Mouse (Mus musculus): ENCODE results near the gene Esrrg.

Gene Esrrg

DNA sequence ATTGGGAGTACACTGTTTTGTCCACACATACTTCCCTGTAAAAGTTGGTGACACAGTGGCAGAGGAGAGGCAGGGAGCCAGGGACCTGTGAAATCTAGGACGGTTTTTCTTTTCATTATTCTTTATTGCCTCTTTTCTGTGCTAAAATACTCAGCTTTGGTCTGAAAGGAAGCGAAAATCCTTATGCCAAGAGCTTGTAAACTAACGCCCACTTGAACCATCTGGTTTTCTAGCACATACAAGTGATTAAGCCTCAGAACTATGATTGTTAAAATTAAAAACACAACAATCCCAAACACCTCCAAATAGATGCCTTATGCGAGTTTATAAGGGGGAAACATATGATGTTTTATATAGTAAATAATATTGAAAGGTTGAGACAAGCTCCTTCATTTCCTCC lies 176.6 kb downstream of the Esrrg start:
- no peak for DNase-seq

DNA sequence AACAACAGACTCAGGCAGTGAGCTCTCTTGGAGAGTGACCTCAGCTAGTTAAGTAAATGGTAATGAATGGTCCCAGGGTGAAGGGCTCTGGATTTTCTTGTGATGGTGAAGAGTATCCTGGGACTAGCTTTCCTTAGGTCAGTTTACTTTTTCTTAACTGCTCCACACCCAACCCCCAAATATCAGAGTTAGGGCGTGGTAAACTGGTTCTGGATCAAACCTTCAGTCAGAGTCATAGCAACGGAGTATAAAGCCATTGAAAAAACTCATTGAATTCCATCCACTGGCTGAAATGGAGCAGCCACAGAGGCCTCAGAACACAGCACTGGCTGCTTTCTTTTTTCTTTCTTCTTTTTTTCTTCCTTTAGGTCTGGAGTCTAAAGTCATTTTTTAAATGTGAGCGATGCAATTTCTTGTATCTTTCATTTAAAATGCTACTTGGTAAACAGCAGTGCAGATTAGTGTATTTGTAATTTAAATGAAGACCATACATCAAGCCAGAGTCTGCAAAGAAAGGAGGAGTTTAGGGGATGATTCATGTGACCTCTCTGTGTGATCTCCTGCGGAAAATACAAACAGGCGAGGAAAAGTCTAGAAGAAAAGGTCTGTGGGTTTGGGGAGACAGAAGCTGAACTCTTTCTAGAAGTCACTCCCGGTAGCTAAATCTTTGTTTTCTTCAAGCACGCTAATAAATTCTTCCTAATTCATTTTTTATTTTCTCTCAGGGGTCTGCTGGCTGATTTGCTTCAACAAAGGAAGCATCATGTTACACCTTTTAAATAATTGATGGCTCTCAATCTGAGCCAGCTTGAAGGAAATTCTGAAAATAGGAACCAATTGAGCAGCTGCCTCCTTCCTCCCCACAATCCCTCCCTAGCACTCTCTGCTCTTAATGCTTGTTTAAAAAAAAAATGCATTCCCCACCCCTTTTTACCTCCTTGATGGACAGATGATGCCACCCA lies 178.7 kb downstream of the Esrrg start:
- DNase-seq = no peak

DNA sequence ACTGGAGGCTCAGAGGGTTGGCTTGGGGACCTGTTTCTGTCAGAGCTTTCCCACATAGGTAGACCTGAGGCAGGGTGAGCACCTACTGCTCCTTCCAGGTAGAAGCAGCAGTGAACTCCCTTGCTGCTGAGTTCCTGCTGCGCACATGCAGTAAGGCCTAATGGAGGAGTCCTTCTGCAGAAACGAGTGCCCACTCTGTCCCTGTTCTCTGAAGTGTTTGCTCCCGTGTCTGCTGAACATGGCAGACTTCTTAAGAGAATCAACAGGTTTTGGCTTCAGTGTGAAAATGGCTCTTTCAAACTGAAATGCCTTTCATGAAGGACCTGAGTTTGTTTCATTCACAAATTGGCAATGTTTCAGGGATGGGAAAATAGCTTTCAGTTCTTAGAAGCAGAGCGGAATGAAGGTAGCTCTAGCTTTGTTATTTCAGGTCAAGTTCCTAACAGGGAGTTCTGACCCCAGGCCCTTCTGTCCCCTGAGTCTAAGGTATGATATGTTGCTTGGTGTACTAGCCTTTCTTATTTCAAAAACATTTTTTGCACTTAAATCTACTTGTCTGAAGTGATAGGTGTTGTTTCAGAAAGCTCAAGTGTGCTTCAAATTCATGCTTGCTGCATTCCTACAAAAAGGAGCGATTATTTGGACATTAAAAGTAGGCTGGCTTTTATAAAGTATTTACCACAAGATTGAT lies 185.8 kb downstream of the Esrrg start:
- DNase-seq = no peak

DNA sequence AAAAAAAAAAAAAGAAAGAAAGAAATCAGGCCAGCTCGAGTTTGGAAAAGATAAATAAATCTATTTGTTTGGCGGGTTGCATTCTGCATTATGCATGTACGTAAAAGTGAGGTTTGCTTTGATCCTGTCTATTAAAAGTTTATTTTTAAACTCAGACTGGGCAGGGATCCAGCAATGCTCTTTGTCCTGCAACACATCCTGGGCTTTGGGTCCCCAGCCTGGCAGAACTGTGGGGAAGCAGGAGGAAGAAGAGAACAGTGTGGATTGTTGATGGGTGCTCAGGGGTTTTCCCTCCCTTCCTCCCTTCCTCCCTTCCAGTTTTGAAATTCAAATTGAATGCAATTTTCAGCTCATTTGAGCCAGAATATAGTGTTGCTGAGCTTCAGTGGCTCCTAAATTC lies 187.0 kb downstream of the Esrrg start:
- no peak for DNase-seq

DNA sequence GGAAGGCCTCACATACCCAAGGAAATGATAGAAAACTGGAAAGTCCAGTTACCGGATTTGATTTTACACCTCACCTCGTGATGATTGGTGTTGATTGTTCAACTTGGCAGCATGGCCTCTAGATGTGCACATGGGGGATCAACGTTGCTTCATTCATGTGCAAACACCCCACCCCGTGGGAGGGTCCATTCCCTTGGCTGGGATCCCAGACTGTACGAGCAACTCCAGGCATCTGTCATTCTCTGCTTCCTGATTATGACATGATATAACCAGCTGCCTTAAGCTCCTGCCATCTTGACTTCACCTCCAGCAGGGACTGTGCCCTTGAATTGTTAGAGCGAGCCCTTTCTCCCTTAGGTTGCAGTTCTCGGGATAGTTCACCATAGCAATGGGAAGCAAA lies 190.7 kb downstream of the Esrrg start:
- DNase-seq = no peak

DNA sequence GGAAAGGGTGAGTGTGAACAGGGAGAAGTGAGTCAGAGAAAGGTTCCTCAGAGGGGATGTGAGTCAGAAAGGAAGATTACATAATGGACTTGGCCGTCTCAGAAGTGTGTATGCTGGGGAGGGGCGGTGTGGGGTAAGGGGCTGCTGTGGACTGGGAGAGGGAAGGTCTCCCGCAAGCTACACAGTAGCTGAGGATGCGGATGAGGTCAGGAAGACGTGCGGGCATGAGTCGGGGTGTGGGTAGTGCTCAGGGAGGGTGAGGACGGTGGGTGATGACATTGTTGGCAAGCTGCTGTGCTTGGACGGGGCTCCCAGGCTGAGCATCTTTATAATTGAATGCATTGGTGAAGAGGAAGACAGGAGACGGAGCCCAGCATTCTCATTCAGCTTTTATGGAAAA lies 192.2 kb downstream of the Esrrg start:
- DNase-seq = no peak

DNA sequence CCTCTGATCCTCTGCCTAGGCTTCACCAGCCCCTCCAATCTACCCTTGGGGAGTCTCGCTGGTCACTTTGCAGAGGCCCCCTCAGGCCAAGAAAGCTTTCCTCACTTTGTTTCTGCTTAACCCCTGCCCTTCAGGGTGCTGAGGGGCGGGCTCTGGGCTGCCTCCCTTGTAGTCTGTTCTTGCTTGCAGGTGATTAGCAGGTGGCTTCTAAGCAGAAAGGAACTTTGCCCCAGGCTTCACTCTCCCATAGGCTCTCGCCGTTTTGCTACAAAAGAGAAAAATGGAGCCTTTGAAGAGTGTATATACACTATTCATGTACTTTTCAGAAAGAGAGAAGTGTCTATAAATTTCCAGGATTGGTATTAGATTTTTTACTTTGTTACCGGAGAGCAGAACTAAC lies 195.0 kb downstream of the Esrrg start:
- DNase-seq = no peak

DNA sequence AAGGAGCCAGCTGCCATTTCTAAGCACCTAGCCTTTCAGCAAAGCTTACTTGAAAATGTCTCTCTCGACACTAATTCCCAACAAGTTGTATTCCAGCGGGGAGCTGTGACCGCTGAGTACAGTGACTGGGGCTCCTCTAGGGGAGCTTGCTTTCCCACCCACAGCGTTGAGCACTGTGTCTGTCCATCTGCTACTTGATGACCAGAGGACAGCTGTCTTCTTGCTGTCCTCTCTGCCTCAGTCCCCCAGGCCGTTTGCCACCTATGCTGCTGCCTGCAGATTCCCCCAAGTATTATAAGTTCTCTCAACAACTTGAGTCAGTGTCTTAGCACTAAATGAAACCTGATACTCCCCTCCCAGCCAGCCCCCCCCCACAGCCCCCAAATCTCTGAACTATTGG lies 195.4 kb downstream of the Esrrg start:
- no peak for DNase-seq

DNA sequence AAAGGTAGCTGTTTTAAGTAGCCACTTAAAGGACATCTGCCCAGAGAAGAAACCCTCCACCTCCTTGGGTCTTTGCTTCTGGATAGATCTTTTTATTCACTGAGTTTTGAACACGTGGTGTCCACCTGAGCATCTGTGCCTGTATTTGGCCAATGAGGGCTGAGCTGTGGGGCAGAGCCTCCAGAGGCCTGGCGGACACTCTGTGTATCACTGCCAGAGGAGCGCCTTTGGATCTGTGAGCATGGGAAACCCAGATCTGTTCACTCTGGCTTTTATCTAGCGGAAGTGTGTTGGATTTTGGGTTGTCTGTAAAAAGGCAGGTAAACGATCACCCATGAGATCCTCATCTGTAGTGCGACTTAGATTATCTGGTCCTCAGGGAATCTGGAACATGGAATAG lies 196.4 kb downstream of the Esrrg start:
- DNase-seq = no peak

DNA sequence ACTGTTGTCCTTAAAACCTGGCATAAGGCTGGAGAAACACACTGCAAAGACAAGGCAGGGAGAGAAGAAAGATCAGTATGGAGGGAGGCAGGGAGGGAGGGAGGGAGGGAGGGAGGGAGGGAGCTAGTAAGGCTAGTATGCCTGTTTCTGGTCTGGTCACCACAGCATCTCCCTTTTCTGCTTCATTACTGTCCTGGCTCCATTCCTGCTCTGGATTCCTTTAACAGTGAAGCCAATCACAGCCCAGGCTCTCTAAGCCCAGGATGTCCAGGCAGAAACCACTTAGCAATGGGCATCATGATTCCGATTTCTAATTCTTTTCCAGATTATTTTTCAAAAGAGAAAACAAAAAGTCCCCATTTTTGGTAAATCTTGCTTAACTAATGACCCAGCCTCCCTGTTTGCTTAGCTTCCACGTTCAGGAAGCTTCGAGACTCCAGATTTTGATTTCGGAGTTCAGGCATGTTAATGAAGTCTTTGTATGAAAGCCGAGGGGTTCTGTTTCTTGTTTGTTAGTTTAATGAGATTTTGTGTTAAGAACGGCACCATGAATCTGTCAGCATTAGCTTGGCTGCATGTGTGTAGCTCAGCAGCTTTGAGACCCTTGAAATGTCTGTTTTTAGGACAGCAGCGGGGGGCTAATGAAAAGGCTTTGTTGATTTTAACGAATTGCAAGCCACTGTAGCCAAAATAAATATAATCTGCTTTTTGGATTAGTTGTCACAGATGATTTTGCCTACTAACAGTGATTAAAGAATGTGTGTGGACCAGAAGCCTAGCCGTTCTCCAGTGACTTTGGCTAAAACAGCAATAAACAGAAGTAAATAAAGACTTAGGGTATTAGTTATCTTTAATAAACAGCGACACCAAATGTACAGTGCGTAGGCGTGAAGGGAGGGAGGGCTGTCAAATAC lies 199.1 kb downstream of the Esrrg start:
- no peak for DNase-seq

DNA sequence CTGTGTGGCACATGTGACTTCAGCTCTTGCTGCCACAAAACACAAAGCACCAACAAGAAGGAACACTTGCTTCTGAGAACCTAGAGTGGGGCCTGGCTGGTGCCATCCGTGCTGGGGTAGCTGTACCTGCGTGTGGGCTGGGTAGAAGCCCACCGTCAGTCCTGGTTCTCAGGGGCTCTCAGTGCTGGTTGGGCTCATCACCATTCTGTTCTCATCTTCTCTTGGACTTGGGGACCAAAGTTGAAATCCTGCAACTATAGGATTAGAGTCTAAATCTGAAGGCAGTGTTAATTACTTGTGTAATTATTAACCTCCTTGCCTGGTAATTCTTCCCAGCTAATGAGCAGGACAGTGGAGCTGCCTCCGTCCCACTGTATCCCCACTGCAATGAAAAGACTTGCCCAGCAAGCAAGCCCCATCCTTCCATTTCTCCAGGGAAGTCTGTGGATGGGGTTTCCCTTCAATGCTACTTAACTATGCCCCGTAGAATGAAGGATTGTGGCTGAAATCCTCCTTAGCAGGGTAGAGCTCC lies 199.9 kb downstream of the Esrrg start:
- no peak for DNase-seq

DNA sequence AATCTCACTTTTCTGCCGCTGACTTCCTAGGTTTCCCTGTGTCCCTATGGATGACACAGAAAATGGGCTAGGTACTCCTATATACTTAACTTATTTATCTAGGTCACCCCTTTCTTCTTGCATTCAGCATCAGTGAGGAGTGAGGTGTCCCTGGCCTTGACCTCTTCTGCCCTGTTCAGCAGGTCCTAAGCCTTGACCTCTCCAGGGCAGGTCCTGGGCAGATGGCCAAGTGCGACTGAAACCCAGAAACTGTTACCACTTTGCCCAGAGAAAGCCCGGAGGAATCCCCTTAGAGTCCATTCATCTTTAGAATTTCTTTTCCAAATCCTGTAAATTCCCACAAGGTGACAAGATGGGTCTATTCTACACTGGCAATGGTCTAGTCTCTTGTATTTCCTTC lies 201.0 kb downstream of the Esrrg start:
- no peak for DNase-seq

DNA sequence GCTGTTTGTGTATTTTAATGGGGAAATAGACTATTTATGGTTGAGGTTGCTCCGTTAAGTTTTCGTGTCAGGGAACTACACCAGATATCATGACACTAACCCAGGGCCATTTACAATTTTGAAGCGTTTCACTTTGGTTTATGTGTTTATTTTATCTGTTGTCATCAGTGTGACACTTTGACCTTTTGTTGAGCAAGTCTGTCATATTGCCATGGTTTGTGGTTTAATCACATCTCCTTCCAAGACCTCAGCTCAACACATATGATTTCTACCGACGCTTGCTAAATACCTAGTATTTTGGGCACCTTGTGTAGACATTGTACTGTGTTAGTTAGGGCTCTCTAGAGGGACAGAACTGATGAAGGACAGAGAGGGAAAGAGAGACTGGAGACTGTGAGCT lies 210.8 kb downstream of the Esrrg start:
- DNase-seq = no peak

DNA sequence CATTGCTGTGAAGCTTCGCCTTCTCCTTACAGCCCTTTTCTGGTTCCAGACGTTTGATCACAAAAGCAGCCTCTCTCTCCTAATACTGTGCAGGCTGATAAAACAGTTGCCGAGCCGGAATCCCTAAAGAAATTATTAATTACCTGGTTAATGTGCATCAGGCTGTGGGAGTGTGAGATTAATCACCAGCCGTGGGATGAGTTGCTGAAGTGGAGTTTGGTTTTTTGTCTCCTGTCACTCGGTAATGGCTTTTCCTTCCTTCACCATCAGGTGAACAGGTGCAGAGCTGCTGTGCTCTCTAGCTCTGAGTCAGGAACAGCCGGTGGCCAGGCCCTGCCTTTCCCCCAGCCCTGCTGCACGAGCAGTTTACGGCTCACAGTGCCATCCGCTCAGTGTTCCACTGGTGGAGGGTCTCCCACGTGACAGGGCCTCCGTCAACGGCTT lies 212.8 kb downstream of the Esrrg start:
- DNase-seq = no peak

DNA sequence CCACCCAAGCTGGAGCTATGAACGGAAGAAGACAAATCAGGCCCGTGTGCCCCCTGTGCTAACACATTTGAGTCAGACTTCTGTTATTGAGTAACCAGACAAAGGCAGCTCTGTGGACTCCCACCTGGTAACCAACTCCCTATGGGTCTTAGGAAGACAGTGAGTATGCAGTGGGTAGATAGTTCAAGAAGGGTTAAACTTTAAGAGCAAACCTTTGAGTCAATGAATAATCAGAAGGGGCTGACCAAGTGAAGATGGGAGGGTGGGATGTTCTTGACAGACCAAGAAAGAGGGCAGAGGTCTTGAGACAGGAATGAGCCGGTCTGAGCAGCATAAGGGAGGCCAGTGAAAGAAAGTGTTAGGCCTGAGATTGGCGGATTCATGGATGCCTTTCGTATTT lies 214.8 kb downstream of the Esrrg start:
- no peak for DNase-seq

DNA sequence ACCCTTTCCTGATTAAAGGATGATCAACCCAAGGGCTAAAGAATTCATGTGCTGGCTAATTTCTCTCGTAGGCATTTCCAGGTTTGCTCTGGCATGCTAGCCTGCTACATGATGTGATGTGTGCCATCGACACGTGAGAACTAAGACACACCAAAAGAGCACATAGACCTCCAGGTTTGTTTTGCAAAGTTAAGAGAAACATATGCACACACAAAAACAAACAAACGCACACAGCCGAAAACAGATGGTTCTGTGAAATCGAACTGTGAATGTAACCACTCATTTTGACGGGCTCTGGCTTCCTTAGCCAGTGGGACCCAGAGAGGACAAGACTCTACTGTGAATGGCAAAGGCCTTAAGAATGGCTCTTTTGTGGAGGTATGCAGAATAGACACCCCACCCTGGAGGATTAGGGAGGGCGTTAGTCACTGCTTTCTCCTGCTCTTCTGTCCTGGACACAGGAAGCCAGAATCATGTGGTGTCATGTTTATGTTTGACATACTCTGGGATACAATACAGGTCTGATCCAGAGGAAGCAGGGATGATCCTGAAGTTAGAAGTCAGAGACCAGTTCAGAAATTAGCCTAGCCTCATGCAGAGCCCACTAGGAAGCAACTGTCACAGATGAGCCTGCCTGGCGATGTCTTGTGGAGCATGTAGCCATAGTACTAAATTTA lies 217.0 kb downstream of the Esrrg start:
- DNase-seq = no peak

DNA sequence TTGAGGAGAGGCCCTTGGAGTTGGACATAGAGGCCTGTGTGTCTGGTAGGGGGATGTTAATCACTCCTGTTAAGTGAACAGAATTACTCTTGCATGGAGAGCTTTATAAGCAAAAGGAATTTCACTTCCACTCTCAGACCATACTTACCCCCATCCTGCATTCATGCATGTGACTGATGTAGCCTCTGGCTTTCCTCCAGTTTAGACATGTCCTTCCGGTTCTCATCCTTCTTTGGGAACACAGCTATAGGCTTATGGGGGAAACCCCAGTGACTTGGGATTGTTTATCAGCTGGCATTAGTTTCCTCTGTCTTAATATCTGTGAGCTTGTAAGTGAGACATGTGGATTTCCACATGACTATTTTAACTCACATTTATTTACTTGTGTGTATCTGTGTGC lies 217.5 kb downstream of the Esrrg start:
- no peak for DNase-seq

DNA sequence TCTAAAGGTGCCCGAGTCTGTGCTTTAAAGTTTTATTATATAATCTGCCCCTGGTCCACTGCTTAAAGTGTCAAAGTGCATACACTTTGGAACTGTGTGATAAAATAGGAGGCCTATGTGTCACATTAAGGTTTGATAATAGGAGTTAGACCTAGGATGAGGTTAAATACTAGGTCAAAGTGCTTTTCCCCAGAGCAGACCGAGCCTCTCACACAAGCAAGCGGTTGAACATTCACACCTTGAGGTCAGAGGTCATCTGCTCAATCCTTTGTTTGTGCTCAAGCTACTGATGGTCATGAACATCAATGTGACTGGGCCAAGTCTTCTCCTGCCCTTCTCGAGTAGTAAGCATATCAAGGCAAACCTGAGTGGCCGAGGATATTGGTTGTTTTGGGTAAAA lies 218.3 kb downstream of the Esrrg start:
- DNase-seq = no peak

DNA sequence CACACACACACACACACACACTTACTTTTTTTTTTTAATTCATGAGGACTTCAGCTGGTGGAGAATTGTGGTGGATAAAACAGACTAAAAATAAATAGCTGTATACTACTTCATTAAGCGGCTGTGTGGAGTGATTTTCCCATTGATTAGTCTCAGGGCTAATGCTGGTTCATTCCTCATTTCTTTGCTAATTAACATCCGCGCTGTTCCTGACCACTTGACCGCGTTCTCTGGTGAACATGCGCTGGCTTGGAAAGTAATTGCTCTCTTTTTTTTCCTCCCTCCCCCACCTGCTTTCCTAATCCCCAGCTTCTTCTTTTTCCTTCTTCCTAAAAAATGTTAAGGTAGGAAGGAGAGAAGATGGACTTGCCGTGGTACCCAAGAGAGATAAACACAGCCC lies 222.3 kb downstream of the Esrrg start:
- no peak for DNase-seq

DNA sequence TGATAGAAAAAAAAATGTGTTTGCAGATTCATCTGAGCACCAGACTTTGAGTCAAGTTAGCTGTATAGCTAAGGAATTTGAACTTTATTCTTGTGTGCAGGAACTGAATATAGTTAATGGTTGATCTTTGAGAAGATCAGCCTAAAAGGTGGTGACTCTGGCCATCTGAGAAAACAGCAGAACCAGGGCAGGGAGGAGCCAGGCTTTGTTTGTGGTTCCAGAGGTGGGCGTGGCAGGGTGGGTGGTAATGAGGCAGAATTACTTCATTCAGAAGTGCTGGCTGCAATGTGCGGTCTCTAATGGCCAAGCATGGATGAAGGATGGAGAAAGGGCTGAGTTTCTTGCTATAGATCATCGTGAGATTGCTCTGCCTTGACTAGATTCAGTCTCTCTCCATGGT lies 224.3 kb downstream of the Esrrg start:
- DNase-seq = no peak

DNA sequence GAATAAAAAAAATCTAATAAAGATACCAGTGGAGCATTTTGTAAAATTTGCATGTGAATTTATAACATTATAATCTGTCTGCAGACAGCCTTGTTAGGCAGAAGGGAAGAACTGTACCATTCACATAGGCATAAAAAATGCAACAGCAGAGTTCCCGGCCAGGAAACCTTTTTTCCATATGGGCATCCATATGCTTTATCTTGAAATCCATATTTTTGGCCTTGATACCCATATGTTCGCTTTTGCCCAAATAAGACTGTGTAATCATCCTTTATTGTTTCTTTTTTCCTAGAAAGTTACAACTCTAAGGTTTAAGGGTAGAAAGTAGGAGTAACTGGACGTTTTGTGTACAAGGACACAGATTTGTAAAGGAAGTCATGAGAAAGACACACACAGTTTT lies 226.0 kb downstream of the Esrrg start:
- no peak for DNase-seq

DNA sequence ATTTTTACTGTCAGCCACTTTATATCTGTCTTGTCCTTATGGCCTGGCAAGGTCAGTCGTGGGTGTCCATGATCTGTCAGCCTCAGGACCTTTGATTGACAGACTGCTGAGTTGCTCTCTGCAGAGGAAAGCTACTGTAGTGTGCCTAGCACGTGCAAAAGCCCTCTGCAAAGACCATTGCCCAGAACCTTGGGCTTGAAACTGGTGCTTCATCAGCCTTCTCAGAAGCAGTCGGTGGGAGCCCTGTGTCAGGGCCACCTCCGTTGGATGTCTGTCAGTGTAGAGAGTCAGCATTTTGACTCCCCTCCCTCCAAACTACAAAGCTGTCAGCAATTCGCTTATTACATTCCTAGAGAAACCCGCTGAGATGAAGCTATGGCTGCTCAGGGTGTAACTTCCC lies 227.8 kb downstream of the Esrrg start:
- no peak for DNase-seq
